Mouse (Mus musculus) stomach, postnatal 0 days (tissue): ENCODE results near the gene Lctl. TPM values are rescaled to one million over a fixed set of nuclear protein-coding genes. Genes with fewer than 3 reads are reported as not detected.

Source experiments
- ATAC-seq: fragments of 200-750 bp; cut with Nextera tagmentation; 2 replicates; pipeline ENCODE4 v1.8.0; 2017; ENCODE audit not compliant: low FRiP score, low TSS enrichment
- DNase-seq: peaks from one replicate; pipeline ENCODE4 v3.0.0-alpha.2; 2016; ENCODE audit warnings: low spot score
- H3K27ac ChIP-seq: fragments of 300-500 bp; sonication (generic); replicated peaks from 2 replicates; pipeline ENCODE4 v1.5.1; 2014; ENCODE audit warnings: mild to moderate bottlenecking, control low read depth
- H3K27me3 ChIP-seq: fragments of 300-500 bp; sonication (generic); 2 replicates; pipeline ENCODE4 v1.6.1; 2014; ENCODE audit warnings: low read length; ENCODE audit not compliant: control insufficient read depth, insufficient read depth
- H3K36me3 ChIP-seq: fragments of 300-500 bp; sonication (generic); 2 replicates; pipeline ENCODE4 v1.6.1; 2014; ENCODE audit warnings: low read length, mixed read lengths; ENCODE audit not compliant: control insufficient read depth, insufficient read depth
- H3K4me1 ChIP-seq: fragments of 300-500 bp; sonication (generic); replicated peaks from 2 replicates; pipeline ENCODE4 v1.6.1; 2014; ENCODE audit warnings: antibody characterized with exemption; ENCODE audit not compliant: control insufficient read depth, insufficient read depth
- H3K4me2 ChIP-seq: fragments of 300-500 bp; sonication (generic); replicated peaks from 2 replicates; pipeline ENCODE4 v1.6.1; 2014; ENCODE audit warnings: low read depth, mild to moderate bottlenecking, control low read depth, moderate library complexity
- H3K4me3 ChIP-seq: fragments of 300-500 bp; sonication (generic); 2 replicates; pipeline ENCODE4 v1.5.1; 2014; ENCODE audit warnings: low read depth, low read length, control low read depth
- H3K9ac ChIP-seq: fragments of 300-500 bp; sonication (generic); 2 replicates; pipeline ENCODE4 v1.6.1; 2014; ENCODE audit warnings: mild to moderate bottlenecking, low read length, control low read depth, mixed read lengths
- H3K9me3 ChIP-seq: fragments of 300-500 bp; sonication (generic); 2 replicates; pipeline ENCODE4 v1.6.1; 2016; ENCODE audit warnings: low read length; ENCODE audit not compliant: control insufficient read depth
- CTCF ChIP-seq: IDR thresholded peaks from 2 replicates; pipeline ENCODE4 v1.5.1; 2016; ENCODE audit warnings: antibody characterized with exemption, low read depth, mild to moderate bottlenecking, moderate library complexity
- EP300 ChIP-seq: optimal IDR thresholded peaks from 2 replicates; pipeline ENCODE3; 2016; ENCODE audit warnings: antibody characterized with exemption
- WGBS: fragments of 180-500 bp; shearing (Covaris S2); extraction: QIAGEN DNeasy Blood & Tissue Kit; methylation state at CpG from one replicate; pipeline ENCODE4 v1.1.7; 2014; 5-methylcytosine and 5-hydroxymethylcytosine counted together
- polyA plus RNA-seq: library from polyadenylated mRNA; unstranded; fragments of >200 nt; fragmentation: Nextera tagmentation; extraction: Ambion mirVana; gene quantifications from 2 replicates; pipeline ENCODE4 v1.2.1, GENCODE M21; 2015

Lctl gene
- polyA plus RNA-seq, 1 experiment from 2014 or later, result 0.13 TPM

GRCm38 (mm10) chr9:64086543-64086942 lies 30.4 kb upstream of the Lctl start:
- ATAC-seq, result no peak
- Histone ChIP-seq H3K4me3 (no peak overlapping the region), H3K36me3 (no peaks in the 10 kb centered on the region), H3K4me1 (peaks cover 12% of the 10 kb centered on the region; the same call in 1 of the 2 replicates), H3K27ac (peak overlapping the region; percentile 61), H3K4me2 (no peak overlapping the region), H3K9ac (no peak overlapping the region), H3K9me3 (no peaks in the 10 kb centered on the region), H3K27me3 (no peaks in the 10 kb centered on the region)
- WGBS, result 87% methylated on average over 6 of the region's 6 CpGs
- no peak for TF ChIP-seq CTCF
- no peak for TF ChIP-seq EP300
- DNase-seq, result no peak

- H3K4me1 ChIP-seq, result peaks cover 12% of the 10 kb centered on the region; the same call in 1 of the 2 replicates
These were observed 29.3 kb upstream of the Lctl start for GRCm38 (mm10) chr9:64087461-64088235.

DNA sequence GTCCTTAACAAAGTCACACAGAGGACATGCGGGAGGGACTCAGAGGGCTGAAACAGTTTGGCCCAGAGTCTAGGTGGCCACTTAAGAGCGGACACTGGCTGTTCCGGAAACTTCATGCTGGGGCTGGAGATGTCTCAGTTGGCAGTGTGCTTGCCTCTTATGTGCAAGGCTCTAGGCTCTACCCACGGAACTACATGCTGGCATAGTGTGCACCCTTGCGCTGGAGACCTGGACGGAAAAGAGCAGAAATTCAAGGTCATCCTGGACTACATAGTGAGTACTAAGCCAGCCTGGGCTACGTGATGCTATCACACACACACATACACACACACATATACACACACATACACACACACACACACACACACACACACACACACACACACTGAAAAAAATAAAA lies 28.6 kb upstream of the Lctl start:
- Histone ChIP-seq H3K9ac (no peak overlapping the region), H3K4me2 (no peak overlapping the region), H3K4me3 (no peak overlapping the region), H3K27ac (peak overlapping the region; percentile 70; the same call in 1 of the 2 replicates), H3K36me3 (no peaks in the 10 kb centered on the region), H3K4me1 (peaks cover 11% of the 10 kb centered on the region; the same call in 1 of the 2 replicates), H3K9me3 (no peaks in the 10 kb centered on the region), H3K27me3 (no peaks in the 10 kb centered on the region)
- TF ChIP-seq EP300 (no peak), CTCF (no peak)
- no peak for DNase-seq
- no peak for ATAC-seq
- 91% methylated on average over 7 of the region's 7 CpGs for WGBS

More at GRCm38 (mm10) chr9:64087461-64088235, 29.3 kb upstream of the Lctl start:
- TF ChIP-seq CTCF, result peak; percentile 99
- TF ChIP-seq EP300, result no peak
- 40% methylated on average over 5 of the region's 5 CpGs for WGBS
- Histone ChIP-seq H3K4me2 (no peak overlapping the region), H3K9ac (no peak overlapping the region), H3K27ac (0 out of 2 replicates have a peak overlapping the region, but pooled peaks have one; percentile 18), H3K4me3 (no peak overlapping the region), H3K27me3 (no peaks in the 10 kb centered on the region), H3K36me3 (no peaks in the 10 kb centered on the region), H3K9me3 (no peaks in the 10 kb centered on the region)
- DNase-seq (peak; percentile 84), ATAC-seq (peak; percentile 61)

GRCm38 (mm10) chr9:64089004-64089403 lies 27.9 kb upstream of the Lctl start:
- DNase-seq (peak; percentile 62), ATAC-seq (peak; percentile 51)
- H3K4me2 ChIP-seq, result no peak overlapping the region
- no peaks in the 10 kb centered on the region for H3K36me3 ChIP-seq
- H3K4me1 ChIP-seq, result peaks cover 8% of the 10 kb centered on the region; the same call in 1 of the 2 replicates
- no peak for TF ChIP-seq EP300
- TF ChIP-seq CTCF, result no peak
- no peaks in the 10 kb centered on the region for H3K9me3 ChIP-seq
- H3K4me3 ChIP-seq, result no peak overlapping the region
- WGBS, result 24% methylated on average over 12 of the region's 12 CpGs
- 0 out of 2 replicates have a peak overlapping the region, but pooled peaks have one; percentile 18 for H3K9ac ChIP-seq
- no peaks in the 10 kb centered on the region for H3K27me3 ChIP-seq
- peak overlapping the region; percentile 70 for H3K27ac ChIP-seq

- peak; percentile 65 for ATAC-seq
- H3K4me1 ChIP-seq, result no peaks in the 10 kb centered on the region; the same call in 1 of the 2 replicates
- peak; percentile 69 for DNase-seq
These were observed 22.9 kb upstream of the Lctl start for GRCm38 (mm10) chr9:64094083-64094482.

DNA sequence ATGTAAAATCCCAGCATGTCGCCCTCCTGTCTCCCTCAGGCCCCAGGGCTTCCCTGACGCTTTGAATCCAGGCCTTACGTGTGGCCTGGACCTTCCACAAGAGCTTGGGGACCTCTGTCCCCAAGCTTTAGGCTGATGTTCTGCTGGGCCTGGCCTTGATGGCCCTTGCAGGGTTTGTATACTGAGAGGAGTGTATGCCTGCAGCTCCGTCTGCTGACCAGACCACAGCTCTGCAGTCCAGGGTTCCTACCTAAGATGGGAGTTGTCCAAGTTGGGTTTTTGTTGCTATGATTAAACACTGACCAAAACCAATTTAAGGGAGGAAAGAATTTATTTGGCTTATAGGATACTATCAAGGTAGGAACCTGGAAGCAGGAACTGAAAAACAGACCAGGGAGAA lies 18.7 kb upstream of the Lctl start:
- H3K4me2 ChIP-seq, result no peak overlapping the region
- TF ChIP-seq CTCF, result peak; percentile 73
- no peak for TF ChIP-seq EP300
- DNase-seq (no peak), ATAC-seq (no peak)
- H3K9ac ChIP-seq, result no peak overlapping the region
- no peaks in the 10 kb centered on the region for H3K27me3 ChIP-seq
- whole genome bisulfite sequencing, result 74% methylated on average over 4 of the region's 4 CpGs
- H3K4me3 ChIP-seq, result no peak overlapping the region
- H3K4me1 ChIP-seq, result no peaks in the 10 kb centered on the region; the same call in 1 of the 2 replicates
- H3K36me3 ChIP-seq, result no peaks in the 10 kb centered on the region
- no peak overlapping the region for H3K27ac ChIP-seq
- H3K9me3 ChIP-seq, result no peaks in the 10 kb centered on the region

More at GRCm38 (mm10) chr9:64094083-64094482, 22.9 kb upstream of the Lctl start:
- Histone ChIP-seq H3K4me2 (no peak overlapping the region), H3K9me3 (no peaks in the 10 kb centered on the region), H3K36me3 (no peaks in the 10 kb centered on the region), H3K4me3 (no peak overlapping the region), H3K27ac (0 out of 2 replicates have a peak overlapping the region, but pooled peaks have one; percentile 13), H3K9ac (no peak overlapping the region), H3K27me3 (no peaks in the 10 kb centered on the region)
- TF ChIP-seq CTCF, result no peak
- TF ChIP-seq EP300, result no peak
- WGBS, result 24% methylated on average over 11 of the region's 11 CpGs
